Mouse (Mus musculus) ovary, adult 18-20 months (tissue): Measurements from ENCODE around the gene Lcn4.
A peak's percentile ranks its signal among the peaks of the same experiment; 100 is the strongest.
"Not testable (repeated sequence)": the region's sequence is repeated elsewhere in the genome, so short reads cannot be mapped to it uniquely, and the experiment has no call there.

Experiments
- DNase-seq: peaks from one replicate; pipeline ENCODE4 v3.0.0; 2022; ENCODE audit warnings: low spot score, mixed read lengths

Lcn4 gene

DNA sequence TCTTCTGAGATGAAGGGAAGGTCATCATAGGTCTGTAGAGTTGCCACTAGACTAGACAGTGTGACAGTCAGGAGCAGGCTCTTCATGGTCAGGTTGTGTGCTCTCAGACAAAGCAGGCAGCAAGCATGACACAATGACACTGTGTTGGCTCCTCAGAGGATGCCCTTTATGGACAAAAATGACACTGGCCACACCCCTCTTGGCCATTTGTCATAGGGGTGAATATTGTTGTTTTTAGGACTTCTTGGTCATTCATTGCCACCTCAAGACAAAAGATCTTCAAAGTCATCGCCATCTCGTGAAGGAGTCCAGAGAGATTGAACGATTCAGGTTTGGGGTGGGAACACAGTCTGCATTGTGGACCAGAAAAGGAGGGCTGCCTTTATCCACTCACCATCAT, at the start of gene Lcn4:
Lcn4 (minus strand) TSS at position 101 of the 400 bp plus-strand sequence.
- DNase-seq: no peak

DNA sequence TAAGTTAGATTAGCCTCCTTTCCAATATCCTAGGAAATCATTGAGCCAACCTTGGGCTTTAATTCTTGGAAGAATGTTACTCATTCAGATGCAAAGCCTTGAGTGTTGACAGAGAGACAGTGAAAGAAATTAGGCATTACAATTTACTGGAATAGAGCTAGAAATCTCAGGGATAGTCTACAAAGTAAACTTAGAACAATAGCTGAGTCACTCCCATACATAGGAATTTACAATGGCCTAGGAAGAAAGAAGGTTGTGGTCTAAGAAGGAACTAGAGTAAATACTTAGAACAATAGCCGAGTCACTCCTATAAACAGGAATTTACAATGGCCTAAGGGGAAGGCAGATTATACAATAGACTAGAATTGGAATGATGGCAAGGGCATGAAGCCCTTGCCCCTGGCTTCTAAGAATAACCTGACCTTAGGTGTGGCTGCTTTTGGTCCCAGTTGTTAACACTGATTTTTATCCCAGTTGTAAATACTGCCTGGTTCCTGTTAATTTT, 15.1 kb upstream of the Lcn4 start:
- DNase-seq: no peak

DNA sequence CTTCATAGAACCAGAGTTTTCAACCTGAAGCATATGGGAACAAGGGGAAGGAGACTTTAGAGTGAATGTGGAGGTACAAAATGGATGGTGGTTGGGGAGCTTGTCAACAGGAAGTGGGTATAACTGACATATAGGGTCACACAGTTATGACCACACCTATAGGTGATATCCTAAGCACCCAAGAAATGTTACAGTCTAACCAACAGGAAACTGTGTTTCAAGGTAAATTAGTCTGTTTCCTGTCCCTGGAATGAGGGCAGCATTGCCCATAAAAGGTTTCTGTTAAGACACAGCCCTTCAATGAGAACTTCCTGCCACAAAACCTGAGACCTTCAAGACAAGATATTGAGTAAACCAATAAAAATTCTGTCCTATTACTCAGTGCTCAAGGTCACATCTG, 2.3 kb downstream of the Lcn4 start:
- DNase-seq: no peak

DNA sequence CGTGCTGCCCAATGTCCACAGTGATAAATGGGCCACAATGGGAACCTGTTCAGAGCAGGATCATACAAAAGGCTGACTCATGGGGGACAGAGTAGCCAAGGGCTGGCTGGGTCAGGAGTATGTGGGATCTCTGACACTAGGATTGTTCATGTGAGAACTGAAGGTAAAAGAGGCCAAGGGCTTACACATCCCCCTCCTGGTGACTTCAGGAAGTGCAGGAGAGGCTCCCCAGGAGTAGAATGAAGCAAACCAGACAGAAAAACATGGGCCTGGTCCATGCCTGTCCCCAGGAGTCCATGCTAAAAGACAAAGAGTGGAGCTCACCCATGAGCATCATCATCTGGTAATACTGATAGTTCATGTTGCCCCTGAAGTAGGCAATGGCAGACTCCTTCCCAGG, 7.5 kb downstream of the Lcn4 start:
- DNase-seq: not testable (repeated sequence)

DNA sequence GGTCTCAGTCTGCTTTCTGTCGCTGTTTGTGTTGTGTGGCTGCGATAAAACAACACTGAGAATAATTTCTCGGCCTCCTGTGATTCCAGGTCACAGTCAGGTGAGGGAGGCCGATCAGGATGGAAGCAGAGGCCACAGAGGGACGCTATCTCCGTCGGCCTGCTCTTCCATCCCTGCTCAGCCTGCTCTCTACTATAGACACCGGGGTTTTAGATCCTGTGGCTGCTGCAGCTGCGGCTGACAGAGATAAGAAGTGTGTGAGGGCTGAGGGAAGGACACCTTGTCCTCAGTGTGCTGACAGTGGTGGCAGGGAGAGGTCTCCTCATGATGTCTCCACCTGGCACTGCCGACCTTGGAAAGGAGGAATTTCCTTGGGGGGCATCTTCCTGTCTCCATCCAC, 8.0 kb downstream of the Lcn4 start:
- DNase-seq: no peak

DNA sequence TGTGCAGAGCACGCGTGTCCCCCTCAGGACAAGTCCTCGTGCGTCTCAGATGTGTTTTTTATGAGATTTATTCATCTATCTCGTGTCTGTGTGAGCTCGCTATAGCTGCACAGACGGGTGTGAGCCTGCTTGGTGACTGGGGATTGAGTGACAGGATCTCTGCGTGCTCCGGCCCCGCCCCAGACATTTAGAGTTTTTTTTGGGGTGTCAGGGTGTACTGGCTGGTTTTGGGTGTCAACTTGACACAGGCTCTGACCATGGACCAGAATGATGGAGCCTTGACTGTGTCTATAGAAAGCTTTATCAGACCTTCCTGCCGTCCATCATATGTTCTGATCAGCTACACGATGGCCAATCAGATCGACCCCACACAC, 8.6 kb downstream of the Lcn4 start:
- no peak for DNase-seq

DNA sequence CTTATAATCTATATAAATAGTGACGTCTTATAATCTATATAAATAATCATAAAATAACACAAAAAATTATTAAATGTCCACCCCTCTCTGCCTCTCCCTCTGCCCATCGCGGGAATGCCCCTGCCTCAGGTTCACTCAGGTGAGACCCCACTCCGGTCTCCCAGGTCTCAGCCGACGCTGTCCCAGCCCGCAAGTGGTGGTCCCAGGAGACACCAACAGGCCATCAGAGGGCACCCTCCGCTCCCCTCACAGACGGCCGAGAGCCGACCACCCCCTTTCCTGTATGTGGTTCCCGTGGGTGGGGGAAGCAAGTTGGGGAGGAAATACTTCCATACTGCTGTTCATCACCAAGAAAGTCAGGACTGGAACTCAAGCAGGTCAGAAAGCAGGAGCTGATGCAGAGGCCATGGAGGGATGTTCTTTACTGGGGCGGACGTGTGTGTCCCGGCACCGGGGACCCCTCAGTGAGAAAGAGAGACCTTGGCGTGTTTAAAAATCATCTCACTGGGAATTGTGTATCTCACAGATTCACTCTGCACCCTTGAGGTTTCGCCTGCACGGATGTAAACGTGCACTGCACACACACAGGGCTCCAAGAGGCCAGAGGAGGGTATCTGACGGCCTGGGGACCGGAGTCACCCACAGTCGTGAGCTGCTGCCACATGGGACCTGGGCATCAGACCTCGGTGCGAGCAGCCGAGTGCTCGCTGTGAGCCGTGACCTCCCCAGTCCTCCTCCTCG, 9.1 kb downstream of the Lcn4 start:
- DNase-seq: no peak

DNA sequence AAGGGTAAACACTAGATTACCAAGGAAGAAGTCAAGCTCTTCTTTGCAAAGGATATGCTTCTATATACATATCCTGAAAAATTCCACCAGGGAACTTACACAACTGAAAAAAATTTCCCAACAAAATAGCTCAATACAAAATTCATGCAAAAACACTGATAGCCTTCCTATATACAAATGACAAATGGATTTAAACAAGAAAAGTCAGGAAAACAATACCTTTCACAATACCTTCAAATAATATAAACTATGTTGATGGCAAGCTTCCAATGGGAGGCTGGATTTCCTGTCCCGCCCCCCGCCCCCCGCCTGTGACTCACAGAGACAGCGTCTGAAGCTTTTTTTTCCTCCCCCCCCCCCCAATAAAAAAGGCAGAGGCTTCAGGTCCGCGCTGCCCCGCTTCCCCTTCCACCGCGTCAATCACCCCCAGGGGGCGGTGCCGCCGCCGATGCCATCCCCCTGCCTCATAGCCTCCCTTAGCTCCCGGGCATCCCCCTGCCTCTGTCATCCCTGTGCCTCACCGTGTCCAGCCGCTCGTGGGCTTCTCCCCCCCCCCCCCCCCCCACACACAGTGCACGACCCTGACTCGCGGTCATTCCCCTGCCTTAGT, 9.8 kb downstream of the Lcn4 start:
- no peak for DNase-seq

DNA sequence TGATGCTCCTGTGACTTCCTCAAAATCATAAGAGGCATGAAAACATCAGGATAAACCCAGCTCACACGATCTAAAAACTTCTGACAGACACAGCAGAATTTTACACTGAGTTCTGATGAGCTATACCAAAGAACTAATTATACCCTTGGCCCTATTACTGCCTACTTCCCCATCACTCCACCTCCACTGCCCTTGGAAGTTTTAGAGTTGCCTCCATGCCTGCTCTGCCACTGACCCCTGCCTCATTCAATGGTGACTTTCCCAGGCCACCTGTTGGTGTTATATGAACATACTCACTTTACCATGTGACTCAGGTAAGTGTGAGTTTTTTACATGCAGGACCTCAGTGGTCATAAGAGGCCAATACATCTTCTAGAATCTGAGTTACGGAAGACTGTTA, 13.7 kb downstream of the Lcn4 start:
- no peak for DNase-seq

DNA sequence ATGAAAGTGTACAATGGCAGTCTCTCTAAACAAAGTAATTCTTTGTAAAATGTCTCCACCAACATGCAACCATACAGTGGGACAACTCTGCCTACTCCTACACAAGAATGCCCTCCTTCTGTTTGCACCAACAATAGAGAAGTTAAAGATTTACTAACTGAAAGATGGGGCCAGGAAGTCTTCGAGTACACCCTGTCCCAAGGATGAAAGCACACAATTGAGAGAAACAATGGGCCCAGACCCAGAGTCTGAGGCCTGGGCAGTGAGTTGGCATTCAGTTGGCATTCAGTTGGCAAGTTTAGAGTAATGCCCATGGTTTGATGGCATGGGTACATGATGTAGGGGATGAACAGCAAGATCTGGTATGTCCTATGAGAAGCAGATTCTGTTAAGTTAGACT, 16.4 kb downstream of the Lcn4 start:
- DNase-seq: no peak

DNA sequence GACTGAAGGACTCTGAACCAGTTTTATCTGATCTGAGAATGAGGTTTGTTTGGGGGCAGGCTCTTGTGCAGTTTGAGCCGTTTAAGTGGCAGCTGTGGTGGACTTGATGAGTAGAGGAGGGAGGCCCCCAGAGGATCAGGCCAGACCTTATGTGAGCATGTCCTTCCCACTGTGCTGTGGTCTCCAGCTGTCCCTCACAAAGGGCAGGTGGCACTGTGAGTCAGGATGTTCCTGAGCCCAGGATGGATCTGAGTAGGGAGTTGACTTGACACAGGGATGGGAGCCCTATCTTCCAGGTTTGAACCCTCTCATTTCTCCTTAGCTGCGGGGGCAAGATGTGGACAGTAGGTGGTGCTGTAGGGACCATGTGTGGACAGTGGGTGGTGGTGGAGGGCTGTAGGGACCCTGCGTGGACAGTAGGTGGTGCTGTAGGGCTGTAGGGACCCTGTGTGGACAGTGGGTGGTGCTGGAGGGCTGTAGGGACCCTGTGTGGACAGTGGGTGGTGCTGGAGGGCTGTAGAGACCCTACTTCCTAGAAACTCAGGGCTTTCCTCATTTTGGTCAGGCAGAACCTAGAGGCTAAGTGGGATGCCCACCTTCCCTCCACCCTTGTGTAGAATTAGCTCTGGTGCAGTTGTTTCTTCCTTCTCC, 24.3 kb downstream of the Lcn4 start:
- DNase-seq: peak; percentile 60

DNA sequence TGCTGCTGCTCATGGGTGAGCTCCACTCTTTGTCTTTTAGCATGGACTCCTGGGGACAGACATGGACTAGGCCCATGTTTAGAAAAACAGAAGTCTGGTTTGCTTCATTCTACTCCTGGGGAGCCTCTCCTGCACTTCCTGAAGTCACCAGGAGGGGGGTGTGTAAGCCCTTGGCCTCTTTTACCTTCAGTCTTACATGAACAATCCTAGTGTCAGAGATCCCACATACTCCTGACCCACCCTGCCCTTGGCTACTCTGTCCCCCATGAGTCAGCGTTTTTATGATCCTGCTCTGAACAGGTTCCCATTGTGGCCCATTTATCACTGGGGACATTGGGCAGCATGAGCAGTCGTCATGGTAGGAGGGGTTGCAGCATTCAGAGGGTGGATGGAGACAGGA, 27.1 kb downstream of the Lcn4 start:
- no peak for DNase-seq

DNA sequence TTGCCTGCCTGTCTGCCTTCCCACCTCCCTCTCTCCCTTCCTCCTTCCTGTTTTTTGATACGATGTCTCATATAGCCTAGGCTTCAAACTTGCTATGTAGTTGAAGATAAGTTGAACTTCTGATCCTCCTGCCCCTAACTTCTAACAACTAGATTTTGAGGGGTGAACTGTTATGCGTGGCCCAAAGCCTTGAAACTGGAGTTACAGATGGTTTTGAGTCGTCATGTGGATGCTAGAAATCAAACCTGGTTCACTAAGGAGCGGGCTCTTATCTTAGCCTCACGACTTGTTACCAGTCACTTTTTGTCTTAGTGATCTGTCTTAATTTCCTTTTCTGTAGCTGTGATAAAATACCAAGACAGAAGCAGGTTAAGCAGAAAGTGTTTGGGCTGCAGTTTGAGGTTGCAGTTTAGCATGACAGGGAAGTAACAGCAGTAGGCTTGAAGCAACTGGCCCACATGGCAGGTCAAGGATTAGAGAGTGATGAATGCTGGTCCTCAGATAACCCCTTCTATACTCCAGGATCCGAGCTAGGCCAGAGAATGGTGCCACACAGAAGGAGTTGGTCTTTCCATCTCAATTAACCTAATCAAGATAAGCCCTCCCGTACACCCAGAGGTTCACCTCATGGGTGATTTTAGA, 30.0 kb downstream of the Lcn4 start:
- no peak for DNase-seq

DNA sequence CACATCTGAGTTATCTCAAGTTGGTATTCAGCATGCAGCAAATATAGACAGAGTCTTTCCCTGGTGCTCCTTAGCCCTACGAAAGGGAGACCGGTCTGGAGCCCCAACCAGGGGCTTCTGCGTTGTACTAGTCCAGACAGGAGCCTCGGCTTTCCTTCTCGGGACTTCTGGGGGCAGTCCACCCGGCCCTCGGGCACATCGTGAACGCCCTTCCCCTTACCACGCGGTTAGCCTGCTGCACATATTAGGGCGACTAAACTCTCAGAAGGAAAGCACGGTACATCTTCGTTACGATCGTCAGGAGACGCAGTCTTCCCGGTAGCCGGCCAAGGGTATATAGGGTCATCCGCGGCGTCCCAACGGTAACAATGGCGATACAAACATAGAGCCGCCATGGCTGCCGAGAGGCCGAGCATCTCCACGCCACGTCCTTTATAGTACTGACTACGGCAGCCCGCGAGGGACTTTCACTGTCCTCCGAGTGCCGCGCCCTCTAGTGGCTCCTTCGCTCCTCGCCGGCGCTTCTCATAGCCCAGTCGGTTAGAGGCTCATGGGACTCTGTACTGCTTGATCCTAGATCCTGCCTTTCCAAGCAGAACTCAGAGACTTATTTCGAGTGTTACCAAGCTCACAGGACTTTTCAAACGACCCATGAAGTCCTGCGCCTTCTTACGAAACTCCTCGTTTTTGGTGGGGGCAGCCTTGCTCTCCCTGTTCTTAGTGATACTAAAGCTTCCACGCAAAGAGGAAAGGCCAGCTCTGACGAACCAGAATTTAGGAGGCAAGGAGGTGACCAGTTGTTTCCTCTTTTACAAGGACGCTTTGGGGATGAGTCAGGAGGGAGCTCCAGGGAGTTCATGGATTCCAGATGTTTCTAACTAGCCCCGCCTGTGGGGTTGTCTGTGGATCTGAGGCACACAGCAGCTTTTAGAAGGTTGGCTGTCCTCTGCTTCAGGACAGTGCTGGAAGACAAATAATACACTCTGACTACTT, 30.9 kb downstream of the Lcn4 start:
- peak; percentile 85 for DNase-seq

DNA sequence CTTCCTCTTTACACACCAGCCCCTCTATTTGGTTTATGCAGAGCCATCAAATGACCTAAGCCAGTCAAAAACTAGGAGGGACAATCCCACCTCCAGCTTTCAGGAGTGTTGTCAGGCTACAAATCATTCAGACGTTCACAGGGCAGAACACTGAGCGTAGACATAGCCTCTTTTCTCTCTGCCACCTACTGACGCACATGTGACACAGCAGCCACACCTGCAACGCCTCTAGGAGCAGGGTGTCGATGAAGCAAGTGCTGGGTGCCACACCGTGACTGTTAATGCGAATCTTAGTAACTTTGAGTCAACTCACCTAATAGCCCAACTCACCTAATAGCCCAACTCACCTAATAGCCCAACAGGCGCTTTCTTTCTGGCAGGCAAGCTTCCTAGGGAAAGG, 32.0 kb downstream of the Lcn4 start:
- DNase-seq: no peak

DNA sequence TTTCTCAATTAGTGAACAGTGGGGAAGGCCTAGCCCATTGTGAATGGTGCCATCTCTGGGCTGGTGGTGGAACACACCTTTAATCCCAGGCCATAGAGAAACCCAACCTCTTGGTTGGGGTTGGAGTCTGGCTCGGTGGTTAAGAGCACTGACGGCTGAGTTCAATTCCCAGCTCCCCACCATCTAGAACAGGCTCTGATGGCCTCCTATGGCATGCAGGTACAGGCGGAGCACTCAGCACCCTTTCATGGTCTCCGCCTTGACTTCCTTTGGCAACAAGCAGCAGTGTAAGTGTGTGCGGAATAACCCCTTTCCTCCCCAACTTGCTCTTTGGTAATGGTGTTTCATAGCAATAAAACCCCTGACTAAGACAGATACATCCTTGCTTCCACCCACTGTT, 32.5 kb downstream of the Lcn4 start:
- DNase-seq: no peak

DNA sequence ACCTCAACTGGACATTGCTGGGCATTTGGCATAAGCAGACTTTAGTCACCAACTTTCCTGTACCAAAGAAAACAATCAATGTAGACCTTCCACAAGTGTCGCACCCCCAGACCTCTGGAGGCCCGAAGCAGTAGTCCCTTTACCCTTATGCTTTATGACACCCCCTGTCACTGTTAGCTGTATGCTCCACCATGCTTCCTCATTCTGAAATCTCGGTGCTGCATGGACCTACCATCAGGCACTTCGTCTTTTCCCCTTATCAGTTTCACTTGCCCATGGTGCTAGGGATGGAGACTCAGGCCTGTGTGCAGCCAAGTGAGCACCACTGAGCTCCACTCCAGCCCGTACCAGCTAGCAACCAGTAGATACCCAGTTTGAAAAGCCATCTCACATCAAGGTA, 33.0 kb downstream of the Lcn4 start:
- no peak for DNase-seq

DNA sequence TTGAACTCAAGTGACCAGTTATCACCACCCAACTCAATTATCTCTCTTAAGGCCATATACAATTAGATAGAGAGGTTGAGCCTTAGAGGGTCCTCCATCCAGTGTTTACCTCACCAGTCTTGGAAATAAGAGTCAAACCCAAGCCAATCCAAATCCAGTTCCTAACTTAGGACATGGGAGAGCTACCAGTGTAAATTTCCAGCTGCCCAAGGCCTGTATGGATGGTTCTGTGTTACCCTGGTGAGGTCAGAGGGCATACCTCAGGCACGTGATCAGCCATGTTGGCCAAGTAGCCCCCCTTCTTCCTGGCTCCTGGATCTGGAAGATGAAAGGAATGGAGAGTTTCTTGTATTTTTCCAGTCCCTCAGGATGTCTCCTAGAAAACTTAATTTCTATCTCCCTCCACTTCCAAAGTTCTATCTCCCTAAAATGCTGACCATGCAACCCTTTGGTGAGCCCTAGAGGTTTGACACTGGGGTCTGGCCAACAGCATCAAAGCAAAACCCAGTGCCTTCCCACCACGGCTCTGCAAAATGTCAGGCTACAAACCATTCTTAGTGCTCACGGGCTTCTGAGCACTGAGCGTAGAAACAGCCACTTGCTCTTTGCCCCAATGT, 33.7 kb downstream of the Lcn4 start:
- DNase-seq: no peak

DNA sequence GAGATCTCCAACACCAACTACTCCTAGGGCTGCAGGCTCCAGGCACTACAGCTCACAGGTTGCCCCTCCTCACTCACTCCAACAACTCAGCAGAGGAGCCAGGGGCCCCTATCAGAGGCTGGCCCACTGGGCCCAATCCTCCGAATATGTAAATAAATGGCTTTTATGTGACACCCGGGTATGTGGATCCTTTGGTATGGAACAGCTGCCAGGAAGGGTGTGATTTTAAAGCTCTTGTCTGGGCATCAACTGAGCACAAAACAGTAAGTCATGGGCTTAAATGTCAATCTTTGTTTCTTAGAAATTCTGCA, 34.8 kb downstream of the Lcn4 start:
- DNase-seq: no peak

DNA sequence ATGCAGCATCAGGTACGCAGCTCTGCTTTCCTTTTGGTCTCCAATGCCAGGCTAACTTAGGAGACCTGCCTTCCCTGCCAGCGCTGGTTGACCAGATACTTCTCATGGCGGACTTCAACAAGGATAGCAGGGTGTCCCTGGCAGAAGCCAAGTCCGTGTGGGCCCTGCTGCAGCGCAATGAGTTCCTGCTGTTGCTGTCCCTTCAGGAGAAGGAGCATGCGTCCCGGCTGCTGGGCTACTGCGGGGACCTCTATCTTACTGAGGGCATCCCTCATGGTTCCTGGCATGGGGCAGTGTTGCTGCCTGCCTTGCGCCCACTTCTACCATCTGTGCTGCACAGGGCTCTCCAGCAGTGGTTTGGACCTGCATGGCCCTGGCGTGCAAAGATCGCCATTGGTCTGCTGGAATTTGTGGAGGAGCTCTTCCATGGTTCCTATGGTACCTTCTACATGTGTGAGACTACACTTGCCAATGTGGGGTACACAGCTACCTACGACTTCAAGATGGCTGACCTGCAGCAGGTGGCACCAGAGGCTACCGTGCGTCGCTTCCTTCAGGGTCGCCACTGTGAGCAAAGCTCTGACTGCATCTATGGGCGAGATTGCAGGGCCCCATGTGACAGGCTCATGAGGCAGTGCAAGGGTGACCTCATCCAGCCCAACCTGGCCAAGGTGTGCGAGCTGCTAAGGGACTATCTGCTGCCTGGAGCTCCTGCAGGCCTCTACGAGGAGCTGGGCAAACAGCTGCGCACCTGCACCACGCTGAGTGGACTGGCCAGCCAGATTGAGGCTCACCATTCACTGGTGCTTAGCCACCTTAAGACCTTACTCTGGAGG, 35.4 kb downstream of the Lcn4 start:
- no peak for DNase-seq
